Mouse (Mus musculus) testis, adult 2 months (tissue): ENCODE results near the gene Tmem98.

ENCODE experiments used
- CTCF ChIP-seq: fragments of 200-500 bp; IDR thresholded peaks from 2 replicates; pipeline ENCODE4 v1.5.1; 2012; ENCODE audit warnings: low read depth, mild to moderate bottlenecking, inconsistent platforms, low read length, moderate library complexity; ENCODE audit not compliant: control insufficient read depth, insufficient read depth, insufficient replicate concordance
- POLR2A ChIP-seq: fragments of 200-500 bp; IDR thresholded peaks from 2 replicates; pipeline ENCODE4 v1.6.1; 2012; ENCODE audit warnings: low read depth, mild to moderate bottlenecking, inconsistent platforms, low read length, moderate library complexity; ENCODE audit not compliant: control insufficient read depth

GRCm38 (mm10) chr11:80820085-80820484 is 10.1 kb downstream of the Tmem98 start:
- TF ChIP-seq POLR2A (no peak), CTCF (no peak)
